Mouse (Mus musculus) neural tube, embryonic 13.5 days (tissue): ENCODE data around the gene Fubp1. TPM values are rescaled to one million over a fixed set of nuclear protein-coding genes. Genes with fewer than 3 reads are reported as not detected.

ENCODE experiments used
- ATAC-seq: fragments of 200-750 bp; cut with Nextera tagmentation; 2 replicates; pipeline ENCODE4 v1.8.0; 2017; ENCODE audit warnings: low read depth, mild to moderate bottlenecking, moderate TSS enrichment, moderate library complexity
- H3K27ac ChIP-seq: fragments of 300-500 bp; sonication (generic); replicated peaks from 2 replicates; pipeline ENCODE4 v1.5.1; 2015; ENCODE audit warnings: moderate library complexity, mild to moderate bottlenecking, inconsistent platforms
- H3K27me3 ChIP-seq: fragments of 300-500 bp; sonication (generic); 2 replicates; pipeline ENCODE4 v1.6.1; 2015; ENCODE audit warnings: mild to moderate bottlenecking, inconsistent platforms
- H3K36me3 ChIP-seq: fragments of 300-500 bp; sonication (generic); 2 replicates; pipeline ENCODE4 v1.6.1; 2015; ENCODE audit warnings: mild to moderate bottlenecking, inconsistent platforms
- H3K4me1 ChIP-seq: fragments of 300-500 bp; sonication (generic); replicated peaks from 2 replicates; pipeline ENCODE4 v1.6.1; 2015; ENCODE audit warnings: inconsistent platforms
- H3K4me2 ChIP-seq: fragments of 300-500 bp; sonication (generic); 2 replicates; pipeline ENCODE4 v1.6.1; 2015; ENCODE audit warnings: inconsistent platforms, mild to moderate bottlenecking, moderate library complexity
- H3K4me3 ChIP-seq: fragments of 300-500 bp; sonication (generic); 2 replicates; pipeline ENCODE4 v1.5.1; 2015; ENCODE audit warnings: mild to moderate bottlenecking, inconsistent platforms
- H3K9ac ChIP-seq: fragments of 300-500 bp; sonication (generic); 2 replicates; pipeline ENCODE4 v1.6.1; 2015; ENCODE audit warnings: moderate library complexity, mild to moderate bottlenecking, inconsistent platforms
- H3K9me3 ChIP-seq: fragments of 300-500 bp; sonication (generic); 2 replicates; pipeline ENCODE4 v1.6.1; 2016; ENCODE audit warnings: inconsistent platforms
- WGBS: fragments of 180-500 bp; shearing (Covaris S2); methylation state at CpG from one replicate; pipeline ENCODE4 v1.1.7; 2015; 5-methylcytosine and 5-hydroxymethylcytosine counted together
- polyA plus RNA-seq: library from polyadenylated mRNA; unstranded; fragments of >200 nt; fragmentation: Nextera tagmentation; extraction: Ambion mirVana; gene quantifications from 2 replicates; pipeline ENCODE4 v1.2.1, GENCODE M21; 2015

Gene Fubp1
- polyA plus RNA-seq, 1 experiment from 2014 or later = 267 TPM

DNA sequence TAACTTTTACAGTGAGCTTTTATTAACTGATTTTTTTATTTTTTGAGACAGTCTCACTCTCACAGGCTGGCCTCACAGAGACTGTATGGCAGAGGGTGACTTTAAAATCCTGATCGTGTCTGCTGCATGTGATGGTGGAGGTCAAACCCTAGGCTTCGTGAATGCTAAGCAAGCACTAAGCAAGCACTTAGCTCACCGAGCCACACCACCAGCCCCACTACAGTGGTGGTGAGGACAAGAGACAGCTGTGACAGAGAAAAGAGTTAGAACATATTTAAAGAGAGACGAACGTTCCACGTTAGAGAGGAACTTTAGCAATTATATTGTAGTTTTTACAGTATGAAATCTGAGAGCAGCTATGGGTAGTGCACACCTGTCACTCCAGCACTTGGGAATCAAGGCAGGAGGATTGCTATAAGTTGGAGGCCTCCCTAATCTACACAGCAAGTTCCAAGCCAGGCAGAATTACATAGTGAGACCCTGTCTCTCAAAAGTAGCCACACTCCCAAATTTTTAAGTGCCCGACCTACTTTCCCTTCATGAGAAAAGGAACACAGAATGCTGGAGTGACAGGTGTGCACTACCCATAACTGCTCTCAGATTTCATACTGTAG, 37.8 kb upstream of the Fubp1 start:
- Histone ChIP-seq H3K27me3 (no peaks in the 10 kb centered on the region), H3K4me3 (no peak overlapping the region), H3K4me2 (no peak overlapping the region), H3K36me3 (no peaks in the 10 kb centered on the region), H3K9ac (no peak overlapping the region), H3K4me1 (peaks cover 2% of the 10 kb centered on the region; the same call in 1 of the 2 replicates), H3K9me3 (no peaks in the 10 kb centered on the region), H3K27ac (no peak overlapping the region)
- ATAC-seq = no peak
- 87% methylated on average over 7 of the region's 7 CpGs for WGBS

DNA sequence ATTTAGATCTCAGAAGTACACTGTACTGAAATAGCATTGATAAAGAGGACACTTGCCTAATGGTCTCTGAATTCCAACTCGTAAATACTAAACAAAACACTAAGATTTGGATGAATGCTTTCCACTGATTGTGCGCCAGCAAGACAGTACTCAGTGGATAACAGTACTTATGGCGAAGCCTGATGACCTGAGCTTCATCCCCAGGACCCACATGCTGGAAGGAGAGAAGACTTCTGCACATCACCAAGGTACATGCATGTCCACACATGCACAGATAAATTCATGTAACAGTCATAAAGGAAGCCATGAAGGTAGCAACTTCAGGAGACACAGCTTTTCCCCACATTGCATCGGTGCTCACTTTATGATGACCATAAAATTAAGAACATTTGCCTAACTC, 31.4 kb upstream of the Fubp1 start:
- WGBS = 76% methylated on average over 4 of the region's 4 CpGs
- H3K9me3 ChIP-seq = no peaks in the 10 kb centered on the region
- no peaks in the 10 kb centered on the region for H3K27me3 ChIP-seq
- H3K4me2 ChIP-seq = no peak overlapping the region
- H3K4me1 ChIP-seq = no peaks in the 10 kb centered on the region
- no peak overlapping the region for H3K27ac ChIP-seq
- H3K4me3 ChIP-seq = no peak overlapping the region
- peaks cover 12% of the 10 kb centered on the region; the same call in 1 of the 2 replicates for H3K36me3 ChIP-seq
- ATAC-seq = no peak
- no peak overlapping the region for H3K9ac ChIP-seq

- no peak overlapping the region for H3K9ac ChIP-seq
- no peaks in the 10 kb centered on the region for H3K27me3 ChIP-seq
- H3K36me3 ChIP-seq = peaks cover 12% of the 10 kb centered on the region; the same call in 1 of the 2 replicates
- H3K4me1 ChIP-seq = no peaks in the 10 kb centered on the region
- no peak overlapping the region for H3K4me3 ChIP-seq
- H3K4me2 ChIP-seq = no peak overlapping the region
- H3K27ac ChIP-seq = no peak overlapping the region
- H3K9me3 ChIP-seq = no peaks in the 10 kb centered on the region
- no peak for ATAC-seq
- 31% methylated on average over 1 of the region's 1 CpGs for WGBS
Observed at GRCm38 (mm10) chr3:152179285-152179684, 30.9 kb upstream of the Fubp1 start.

GRCm38 (mm10) chr3:152180624-152181023, 29.6 kb upstream of the Fubp1 start:
- no peak overlapping the region for H3K4me3 ChIP-seq
- peaks cover 24% of the 10 kb centered on the region for H3K36me3 ChIP-seq
- H3K9me3 ChIP-seq = no peaks in the 10 kb centered on the region
- 87% methylated on average over 4 of the region's 4 CpGs for WGBS
- no peak overlapping the region for H3K4me2 ChIP-seq
- no peaks in the 10 kb centered on the region for H3K4me1 ChIP-seq
- no peak overlapping the region for H3K27ac ChIP-seq
- H3K9ac ChIP-seq = no peak overlapping the region
- ATAC-seq = no peak
- H3K27me3 ChIP-seq = no peaks in the 10 kb centered on the region

DNA sequence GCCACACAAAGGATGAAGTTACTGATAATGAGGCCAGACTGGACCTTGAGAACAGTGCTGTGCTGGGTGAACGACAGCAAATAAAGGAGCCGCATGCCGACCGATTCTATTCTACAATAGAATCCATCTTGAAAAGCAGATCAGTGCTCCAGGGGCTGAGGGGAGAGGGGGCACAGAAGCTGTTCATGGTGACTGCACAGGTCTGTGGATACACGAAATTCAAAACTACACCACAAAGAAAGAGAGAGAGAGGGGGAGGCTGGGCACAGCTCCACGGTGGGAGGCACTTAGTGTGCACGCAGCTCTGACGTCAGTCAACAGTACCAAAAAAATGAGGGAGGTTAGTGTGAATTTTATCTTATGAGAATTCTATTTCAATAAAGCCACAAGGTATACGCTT, 26.7 kb upstream of the Fubp1 start:
- H3K4me3 ChIP-seq = no peak overlapping the region
- H3K36me3 ChIP-seq = peaks cover 30% of the 10 kb centered on the region
- H3K4me2 ChIP-seq = no peak overlapping the region
- no peaks in the 10 kb centered on the region for H3K27me3 ChIP-seq
- no peaks in the 10 kb centered on the region for H3K9me3 ChIP-seq
- no peak for ATAC-seq
- H3K4me1 ChIP-seq = no peaks in the 10 kb centered on the region
- 70% methylated on average over 9 of the region's 9 CpGs for WGBS
- H3K9ac ChIP-seq = no peak overlapping the region
- no peak overlapping the region for H3K27ac ChIP-seq

DNA sequence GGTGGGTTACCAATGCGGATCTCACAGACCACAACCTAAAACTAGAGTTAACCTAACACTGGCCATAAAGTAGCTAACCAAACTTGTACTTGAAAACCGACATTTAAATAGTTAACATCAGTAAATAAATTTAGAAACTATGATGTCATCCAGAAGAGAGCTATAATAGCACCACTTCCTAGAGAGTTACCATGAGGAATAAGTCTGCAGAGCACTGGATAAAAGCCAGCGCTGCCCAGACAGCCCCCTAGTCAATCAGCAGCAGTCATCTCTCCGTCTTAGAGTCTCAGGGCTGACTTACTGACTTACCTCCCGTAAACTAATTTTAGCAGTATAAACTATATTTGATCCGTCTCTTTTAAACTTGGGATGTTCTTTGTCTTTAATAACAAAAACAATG, 24.1 kb upstream of the Fubp1 start:
- Histone ChIP-seq H3K9ac (no peak overlapping the region), H3K9me3 (no peaks in the 10 kb centered on the region), H3K4me1 (peaks cover 18% of the 10 kb centered on the region), H3K27ac (no peak overlapping the region), H3K36me3 (peaks cover 27% of the 10 kb centered on the region), H3K4me3 (no peak overlapping the region), H3K4me2 (no peak overlapping the region), H3K27me3 (no peaks in the 10 kb centered on the region)
- ATAC-seq = no peak
- 89% methylated on average over 6 of the region's 6 CpGs for WGBS

DNA sequence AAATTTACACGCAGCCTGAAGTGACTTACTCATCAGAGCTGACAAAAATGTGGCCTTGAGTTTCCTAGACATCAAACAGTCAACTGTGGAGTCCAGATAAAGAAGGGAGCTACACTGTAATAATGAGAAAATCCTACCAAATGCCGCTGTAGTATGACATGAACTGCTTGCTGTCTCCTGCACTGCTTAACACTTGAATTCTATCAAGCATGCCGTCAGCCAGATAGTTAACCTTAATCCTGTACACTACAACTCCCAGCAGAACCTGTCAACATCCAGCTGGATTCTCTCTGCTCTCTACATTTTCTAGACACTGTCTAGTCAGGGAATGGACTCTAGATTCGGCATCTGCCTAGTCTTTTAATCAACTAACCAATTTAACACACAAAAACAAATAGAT, 20.9 kb upstream of the Fubp1 start:
- Histone ChIP-seq H3K4me1 (peaks cover 33% of the 10 kb centered on the region), H3K9ac (no peak overlapping the region), H3K4me2 (no peak overlapping the region), H3K36me3 (peaks cover 18% of the 10 kb centered on the region), H3K9me3 (no peaks in the 10 kb centered on the region), H3K27me3 (no peaks in the 10 kb centered on the region), H3K4me3 (no peak overlapping the region), H3K27ac (no peak overlapping the region)
- no peak for ATAC-seq
- 78% methylated on average over 4 of the region's 4 CpGs for WGBS

- no peaks in the 10 kb centered on the region for H3K9me3 ChIP-seq
- H3K4me3 ChIP-seq = peak overlapping the region; percentile 17; the same call in 1 of the 2 replicates
- H3K27ac ChIP-seq = no peak overlapping the region
- no peak for ATAC-seq
- WGBS = 82% methylated on average over 9 of the region's 9 CpGs
- H3K4me1 ChIP-seq = peaks cover 33% of the 10 kb centered on the region
- no peaks in the 10 kb centered on the region for H3K27me3 ChIP-seq
- H3K9ac ChIP-seq = peak overlapping the region; percentile 46; the same call in 1 of the 2 replicates
- peaks cover 4% of the 10 kb centered on the region for H3K36me3 ChIP-seq
- peak overlapping the region; percentile 65 for H3K4me2 ChIP-seq
Observed at GRCm38 (mm10) chr3:152190679-152191477, 19.3 kb upstream of the Fubp1 start.

GRCm38 (mm10) chr3:152191791-152192237, 18.4 kb upstream of the Fubp1 start:
- Histone ChIP-seq H3K9ac (peak overlapping the region; percentile 60), H3K4me3 (peak overlapping the region; percentile 46), H3K27me3 (no peaks in the 10 kb centered on the region), H3K4me2 (peak overlapping the region; percentile 65), H3K36me3 (no peaks in the 10 kb centered on the region), H3K9me3 (no peaks in the 10 kb centered on the region), H3K27ac (peak overlapping the region; percentile 46), H3K4me1 (peaks cover 33% of the 10 kb centered on the region)
- WGBS = 32% methylated on average over 6 of the region's 6 CpGs
- peak; percentile 30; the same call in 1 of the 2 replicates for ATAC-seq

GRCm38 (mm10) chr3:152192238-152192931, 17.8 kb upstream of the Fubp1 start:
- WGBS = 36% methylated on average over 10 of the region's 11 CpGs
- Histone ChIP-seq H3K4me1 (peaks cover 33% of the 10 kb centered on the region), H3K4me3 (peak overlapping the region; percentile 46), H3K27ac (peak overlapping the region; percentile 46), H3K9me3 (no peaks in the 10 kb centered on the region), H3K9ac (peak overlapping the region; percentile 60), H3K36me3 (no peaks in the 10 kb centered on the region), H3K27me3 (no peaks in the 10 kb centered on the region), H3K4me2 (peak overlapping the region; percentile 65)
- no peak for ATAC-seq

GRCm38 (mm10) chr3:152193177-152193576, 17.0 kb upstream of the Fubp1 start:
- Histone ChIP-seq H3K4me1 (peaks cover 33% of the 10 kb centered on the region), H3K4me3 (peak overlapping the region; percentile 46), H3K9ac (peak overlapping the region; percentile 74), H3K27me3 (no peaks in the 10 kb centered on the region), H3K36me3 (no peaks in the 10 kb centered on the region), H3K9me3 (no peaks in the 10 kb centered on the region), H3K27ac (peak overlapping the region; percentile 82), H3K4me2 (peak overlapping the region; percentile 59)
- WGBS = 20% methylated on average over 7 of the region's 7 CpGs
- no peak for ATAC-seq

- H3K27me3 ChIP-seq = no peaks in the 10 kb centered on the region
- H3K36me3 ChIP-seq = no peaks in the 10 kb centered on the region
- peak overlapping the region; percentile 74 for H3K9ac ChIP-seq
- H3K4me2 ChIP-seq = peak overlapping the region; percentile 59
- H3K4me1 ChIP-seq = peaks cover 32% of the 10 kb centered on the region
- peak overlapping the region; percentile 46 for H3K4me3 ChIP-seq
- ATAC-seq = peak; percentile 98
- peak overlapping the region; percentile 82 for H3K27ac ChIP-seq
- no peaks in the 10 kb centered on the region for H3K9me3 ChIP-seq
- 1% methylated on average over 17 of the region's 17 CpGs for WGBS
Observed at GRCm38 (mm10) chr3:152193635-152194097, 16.6 kb upstream of the Fubp1 start.
